In genomic region chr19:43524187-43525103, GRCm38 (mm10) we compare ENCODE assay signal across 8 mouse cellular contexts. TPM values are rescaled to one million over a fixed set of nuclear protein-coding genes. Genes with fewer than 3 reads are reported as not detected.
DNase-seq lines count a peak whose midpoint lies in the region; ATAC-seq and TF ChIP-seq lines count a peak whose summit lies in the region.

Got1 (minus strand) TSS chr19:43524605.

- H3K4me2 ChIP-seq in hindbrain, embryonic 13.5 days: peak within 1 kb of the TSS; percentile 64

- H3K36me3 ChIP-seq in hindbrain, embryonic 13.5 days: no peaks in the 10 kb centered on the region

- CTCF ChIA-PET in Patski (lab: Charles Lee): interaction anchor here (1.0 to 9.8 kb wide), 4 partner anchors 13 to 100 kb away, joined by 3 to 157 read pairs (median 4); no protein-coding TSS in a partner anchor

- TF ChIP-seq CTCF in Patski (IDR thresholded peaks at IDR 0.05): no peak

- ATAC-seq in Patski: peak; percentile 96
- peak; percentile 100 for ATAC-seq in hindbrain, embryonic 13.5 days (ENCODE audit: low FRiP score)

- no peaks in the 10 kb centered on the region for H3K9me3 ChIP-seq in hindbrain, embryonic 13.5 days

- H3K9ac ChIP-seq in hindbrain, embryonic 13.5 days: peak within 1 kb of the TSS; percentile 83

- H3K4me1 ChIP-seq in hindbrain, embryonic 13.5 days (replicated peaks): peaks cover 45% of the 10 kb centered on the region

- in situ Hi-C loops in Patski (cut with MboI; ENCODE audit: low pct_unique_long_range_greater_than_20kb): loop anchor here (5.0 kb wide), 1 partner anchor 228 kb away; the partner anchor contains the start of genes Cox15 and Cutc

- WGBS in hindbrain, embryonic 13.5 days: under 1% methylated on average over 58 of the region's 58 CpGs

- peak; percentile 93 for DNase-seq in Patski (ENCODE audit: low read depth, low spot score)
- peak; percentile 97 for DNase-seq in cerebellum, postnatal 14 days
- DNase-seq in frontal cortex, postnatal 14 days (ENCODE audit: low spot score in 2 of 2): peak; percentile 95 to 98
- peak; percentile 84 for DNase-seq in layer of hippocampus, postnatal 25 days (ENCODE audit: extremely low spot score in 1 of 2, low spot score in 1 of 2)
- DNase-seq in lung, postnatal 25 days (ENCODE audit: low spot score): peak; percentile 98
- peak; percentile 97 for DNase-seq in retina, embryonic 14.5 days (ENCODE audit: low spot score)
- DNase-seq in thymus, postnatal 4 days: peak; percentile 90

- POLR2A ChIA-PET in Patski (lab: Charles Lee): interaction anchor here (0.5 to 1.5 kb wide), 5 partner anchors 12 to 1354 kb away, joined by 3 to 5 read pairs (median 3); no protein-coding TSS in a partner anchor

- H3K4me3 ChIP-seq in hindbrain, embryonic 13.5 days: peak within 1 kb of the TSS; percentile 67

- no peaks in the 10 kb centered on the region for H3K27me3 ChIP-seq in Patski
- 0 out of 2 replicates have a peak, but pooled peaks cover 6% of the 10 kb centered on the region for H3K27me3 ChIP-seq in hindbrain, embryonic 13.5 days

- H3K27ac ChIP-seq in hindbrain, embryonic 13.5 days: peak within 1 kb of the TSS; percentile 78

RNA-seq across cellular contexts. Expression of gene Got1, which starts in this region (rescaled TPM):
- 311 TPM for polyA plus RNA-seq in Patski (2021)
- 75.4 and 75.8 TPM in 2 replicates for polyA plus RNA-seq in hindbrain, embryonic 13.5 days (2015; fragmentation: Nextera tagmentation; extraction: Ambion mirVana)
- total RNA-seq in layer of hippocampus, postnatal 25 days (2021): 100 to 1,000 TPM; 310 to 324 TPM

Comparison
In these comparisons a context has a peak if more than half of its experiments do, and no peak if none do; other contexts are left out.
1. Peak in every context shown above with its lines: DNase-seq, ATAC-seq, H3K4me3 ChIP-seq and H3K27ac ChIP-seq.